Mouse (Mus musculus) CH12.LX (cell line): ENCODE measurements around the gene 4921504E06Rik.
A peak's percentile ranks its signal among the peaks of the same experiment; 100 is the strongest.

Experiments used
- CTCF ChIP-seq, 2 experiments: IDR thresholded peaks in 1 of 2; conservative IDR thresholded peaks in 1 of 2; 2 replicates each; pipeline ENCODE4 v1.5.1; 2011 to 2012; ENCODE audit warnings: low read depth in 2 of 2, low read length in 2 of 2, improper control_type of control experiment in 1 of 2, inconsistent platforms in 1 of 2, mild to moderate bottlenecking in 1 of 2, moderate library complexity in 1 of 2
- JUN ChIP-seq: IDR thresholded peaks from 2 replicates; pipeline ENCODE4 v1.6.1; 2011; ENCODE audit warnings: low read depth, mild to moderate bottlenecking, low read length, improper control_type of control experiment, moderate library complexity; ENCODE audit not compliant: insufficient read depth
- KAT2A ChIP-seq: IDR thresholded peaks from 2 replicates; pipeline ENCODE4 v1.6.1; 2012; ENCODE audit warnings: low read length, improper control_type of control experiment, inconsistent platforms; ENCODE audit not compliant: insufficient replicate concordance
- MAFK ChIP-seq: IDR thresholded peaks from 2 replicates; pipeline ENCODE4 v1.6.1; 2011; ENCODE audit warnings: low read length, improper control_type of control experiment; ENCODE audit not compliant: insufficient replicate concordance
- NRF1 ChIP-seq: IDR thresholded peaks from 2 replicates; pipeline ENCODE4 v1.6.1; 2014; ENCODE audit warnings: low read depth, mild to moderate bottlenecking, inconsistent platforms, low read length, improper control_type of control experiment, moderate library complexity
- POLR2A ChIP-seq: IDR thresholded peaks from 2 replicates; pipeline ENCODE4 v1.6.1; 2011; ENCODE audit warnings: low read depth, mild to moderate bottlenecking, improper control_type of control experiment, low read length
- ZMIZ1 ChIP-seq: IDR thresholded peaks from 2 replicates; pipeline ENCODE4 v1.6.1; 2012; ENCODE audit warnings: low read depth, mild to moderate bottlenecking, inconsistent platforms, low read length, improper control_type of control experiment

GRCm38 (mm10) chr2:19431186-19431585 is 122.5 kb downstream of the 4921504E06Rik start:
- TF ChIP-seq JUN, result no peak
- TF ChIP-seq ZMIZ1, result no peak
- TF ChIP-seq CTCF (conservative IDR thresholded peaks at IDR 0.05 in 1 of 2, IDR thresholded peaks at IDR 0.05 in 1 of 2; ENCODE audit: low read depth in 2 of 2, low read length in 2 of 2), result peak in 1 of 2 experiments; percentile 46; a peak in 2 of 4 replicates
- no peak for TF ChIP-seq MAFK
- TF ChIP-seq POLR2A, result no peak
- TF ChIP-seq KAT2A, result no peak
- TF ChIP-seq NRF1, result no peak
